Mouse (Mus musculus) Muller cell, postnatal 12 days (primary cell): Measurements from ENCODE around the gene Fpgs.

Source experiments
- DNase-seq: peaks from one replicate; pipeline ENCODE4 v3.0.0-alpha.2; 2015; ENCODE audit errors: inconsistent ontology term

Gene Fpgs

DNA sequence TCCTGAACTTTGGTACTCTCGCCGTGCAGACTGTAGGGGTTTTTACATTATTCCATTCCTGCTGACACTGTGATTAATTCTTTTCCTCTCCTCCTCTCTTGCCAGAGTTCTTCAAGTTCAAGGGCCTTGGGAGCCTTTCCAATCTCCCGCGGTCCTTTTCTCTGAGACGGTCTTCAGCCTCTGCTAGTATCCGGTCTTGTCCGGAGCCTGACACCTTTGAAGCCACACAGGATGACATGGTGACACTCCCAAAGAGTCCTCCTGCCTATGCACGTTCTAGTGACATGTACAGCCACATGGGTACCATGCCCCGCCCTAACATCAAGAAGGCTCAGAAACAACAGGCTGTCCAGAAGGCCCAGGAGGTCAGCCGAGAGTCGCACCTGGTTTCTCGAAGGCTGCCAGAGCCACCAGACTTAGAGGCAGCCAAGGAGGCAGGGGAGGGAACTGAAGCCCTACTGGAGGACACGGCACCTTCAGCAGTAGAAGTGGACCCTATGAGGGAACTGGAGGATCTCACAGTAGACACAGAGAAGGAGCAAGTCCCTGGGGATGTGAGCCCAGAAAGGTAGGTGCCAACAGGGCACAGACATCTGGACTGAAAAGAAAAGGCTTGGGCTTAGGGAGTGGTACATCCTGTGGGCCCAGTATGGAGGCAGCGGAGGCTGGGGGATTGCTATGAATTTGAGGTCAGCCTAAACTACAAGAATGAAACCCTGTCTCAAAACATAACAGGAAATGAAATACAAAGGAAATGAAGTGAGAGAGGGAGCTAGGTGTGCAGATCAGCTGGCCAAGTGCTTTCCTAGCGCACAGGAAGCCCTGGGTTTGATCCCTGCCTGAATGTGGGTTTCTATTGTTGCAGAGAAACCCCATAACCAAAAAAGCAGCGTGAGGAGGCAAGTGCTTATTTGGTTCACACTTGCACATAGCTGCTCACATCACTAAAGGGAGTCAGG is 21.2 kb upstream of the Fpgs start:
- no peak for DNase-seq

DNA sequence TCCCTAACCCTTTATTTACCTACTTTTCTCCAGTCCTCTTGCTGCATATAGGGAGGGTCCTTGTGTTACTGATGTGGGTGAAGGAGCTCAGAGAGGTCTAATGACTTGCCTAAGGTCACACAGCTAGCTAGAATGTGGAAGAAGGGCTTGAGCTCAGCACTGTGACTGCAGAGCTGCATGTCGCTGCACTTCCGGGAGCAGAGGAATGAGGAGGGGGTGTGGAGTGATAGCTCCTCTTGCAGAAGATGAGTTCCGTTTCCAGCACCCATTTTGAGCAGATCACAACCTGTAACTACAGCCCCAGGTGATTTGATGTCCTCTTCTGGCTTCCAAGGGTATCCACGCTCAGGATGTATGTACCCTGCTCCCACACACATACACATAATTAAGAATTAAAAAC is 20.2 kb upstream of the Fpgs start:
- no peak for DNase-seq

DNA sequence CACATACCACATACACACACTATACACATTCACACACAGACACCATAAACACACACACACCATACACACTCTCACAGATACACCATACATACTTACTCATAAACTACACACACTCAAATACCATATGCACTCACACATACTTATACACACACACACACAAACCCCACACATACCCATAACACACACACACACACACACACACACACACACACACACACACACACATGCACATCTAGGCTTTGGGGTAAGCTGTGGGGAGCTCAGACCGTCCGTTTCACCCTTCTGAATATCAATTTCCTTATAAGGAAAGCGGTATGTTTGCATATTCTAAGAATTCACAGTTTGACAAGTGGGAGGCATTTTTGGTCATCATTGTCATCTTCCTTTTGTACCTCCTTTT is 18.6 kb upstream of the Fpgs start:
- DNase-seq: no peak

GRCm38 (mm10) chr2:32722046-32722445 is 18.1 kb upstream of the Fpgs start:
- no peak for DNase-seq

DNA sequence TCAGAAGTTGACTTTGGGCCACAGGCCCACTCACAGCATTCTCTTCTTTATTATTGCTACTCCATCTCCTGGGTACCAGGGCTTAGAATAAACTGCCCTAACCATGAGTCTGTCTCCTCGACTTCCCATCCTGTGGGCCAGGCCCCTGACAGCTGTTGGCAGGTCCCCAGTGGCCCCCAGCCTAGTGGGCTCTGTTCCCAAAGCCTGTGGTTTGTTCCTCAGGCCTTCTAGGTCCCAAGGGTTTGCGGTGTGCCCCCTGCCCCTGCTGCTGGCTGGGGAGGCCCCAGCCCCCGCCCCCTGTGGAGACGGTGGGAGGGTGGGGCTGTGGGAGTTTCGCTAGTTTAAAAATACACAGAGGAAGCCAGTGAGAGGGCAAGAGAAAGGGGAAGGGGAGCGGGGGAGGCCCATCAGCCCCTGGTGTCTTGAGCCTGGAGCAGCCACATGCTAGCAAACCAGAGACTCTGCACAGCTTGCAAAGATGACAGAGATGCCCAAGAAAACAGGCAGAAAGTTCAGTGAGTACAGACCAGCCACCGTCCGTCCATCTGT is 16.8 kb upstream of the Fpgs start, which contains the start of gene Sh2d3c:
TSS of gene Sh2d3c (plus strand) at position 375 of the 549 bp plus-strand sequence.
- DNase-seq: peak; percentile 43

- DNase-seq: no peak
Observed at GRCm38 (mm10) chr2:32720053-32720452, 16.1 kb upstream of the Fpgs start.

DNA sequence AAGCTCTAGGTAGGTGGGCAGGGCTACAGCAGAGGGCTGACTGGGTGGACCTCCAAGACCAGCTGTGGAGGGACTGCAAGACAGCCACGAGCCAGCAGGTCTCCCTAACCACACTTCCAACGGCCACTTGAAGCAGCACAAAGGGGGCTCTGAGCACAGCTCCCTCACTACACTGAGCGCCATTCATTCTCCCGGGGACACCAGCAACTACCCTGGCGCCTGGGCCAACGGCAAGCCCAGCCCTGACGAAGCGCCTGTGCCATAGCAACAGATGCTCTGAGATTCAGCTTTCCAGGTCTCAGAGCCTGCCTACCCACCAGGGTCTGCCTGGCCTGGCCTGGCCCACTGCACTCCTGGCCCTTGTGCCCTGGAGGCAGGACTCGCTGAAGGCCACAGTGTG is 14.8 kb upstream of the Fpgs start:
- peak; percentile 57 for DNase-seq

DNA sequence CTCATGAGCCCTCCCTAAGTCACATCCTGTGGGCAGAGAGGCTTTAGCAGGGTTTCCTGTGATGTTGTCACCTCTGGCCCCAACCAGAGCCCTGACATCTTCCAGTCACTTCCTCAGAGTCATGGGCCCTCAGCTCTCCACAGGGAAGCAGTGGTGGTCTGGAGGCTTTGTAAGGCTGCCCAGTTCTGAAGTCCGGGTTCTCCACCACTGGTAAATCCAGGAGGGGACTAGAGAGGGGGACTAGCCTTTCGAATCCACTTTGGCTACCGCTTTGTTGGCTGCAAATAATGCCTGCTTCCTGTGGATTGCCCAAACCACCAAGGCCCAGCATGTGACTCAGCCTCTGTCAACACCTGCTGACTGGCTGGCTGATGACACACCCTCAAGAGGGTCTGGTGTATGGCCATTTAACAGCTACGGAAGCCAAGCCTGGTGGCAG is 11.1 kb upstream of the Fpgs start:
- DNase-seq: peak; percentile 58

DNA sequence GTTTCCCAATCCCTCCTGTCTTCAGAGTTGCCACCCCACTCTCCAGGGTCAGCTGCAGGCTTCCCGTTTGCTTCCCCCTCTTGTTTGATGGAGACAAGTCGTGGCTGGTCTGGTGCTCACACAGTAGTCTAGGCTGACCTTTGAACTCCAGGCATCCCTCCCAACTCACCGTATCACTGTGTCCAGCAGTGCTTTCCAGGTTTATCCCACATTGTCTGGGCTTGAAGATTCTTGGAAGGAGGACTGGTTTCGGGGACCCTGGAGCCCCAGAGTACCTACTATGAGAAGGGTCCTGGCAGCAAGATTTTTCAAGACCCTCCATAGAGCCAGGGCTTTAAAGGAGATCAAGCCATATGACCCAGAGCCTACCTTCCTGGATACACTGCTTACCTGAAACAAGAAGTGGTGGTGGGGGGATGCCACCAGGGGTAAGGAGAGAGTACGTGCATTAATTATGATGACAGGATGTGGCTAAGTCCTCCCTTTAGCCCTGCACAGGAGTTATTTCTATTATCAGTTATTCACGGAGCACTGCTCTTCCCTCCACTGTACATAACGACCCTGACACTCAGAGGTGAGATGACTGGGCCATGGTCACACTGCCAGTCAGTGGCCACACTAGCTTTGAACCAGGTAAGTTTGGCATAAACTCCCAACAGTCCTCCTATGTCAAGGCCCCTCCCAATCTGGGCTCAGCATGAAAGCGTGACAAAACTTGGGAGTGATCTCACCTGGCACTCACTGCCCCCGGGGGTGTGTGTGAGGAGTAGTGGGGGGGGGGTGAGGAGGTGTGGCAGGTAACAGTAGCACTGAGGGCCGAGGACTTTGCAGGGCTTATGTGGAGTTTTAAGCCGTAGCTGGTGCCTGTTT is 10.4 kb upstream of the Fpgs start:
- no peak for DNase-seq

DNA sequence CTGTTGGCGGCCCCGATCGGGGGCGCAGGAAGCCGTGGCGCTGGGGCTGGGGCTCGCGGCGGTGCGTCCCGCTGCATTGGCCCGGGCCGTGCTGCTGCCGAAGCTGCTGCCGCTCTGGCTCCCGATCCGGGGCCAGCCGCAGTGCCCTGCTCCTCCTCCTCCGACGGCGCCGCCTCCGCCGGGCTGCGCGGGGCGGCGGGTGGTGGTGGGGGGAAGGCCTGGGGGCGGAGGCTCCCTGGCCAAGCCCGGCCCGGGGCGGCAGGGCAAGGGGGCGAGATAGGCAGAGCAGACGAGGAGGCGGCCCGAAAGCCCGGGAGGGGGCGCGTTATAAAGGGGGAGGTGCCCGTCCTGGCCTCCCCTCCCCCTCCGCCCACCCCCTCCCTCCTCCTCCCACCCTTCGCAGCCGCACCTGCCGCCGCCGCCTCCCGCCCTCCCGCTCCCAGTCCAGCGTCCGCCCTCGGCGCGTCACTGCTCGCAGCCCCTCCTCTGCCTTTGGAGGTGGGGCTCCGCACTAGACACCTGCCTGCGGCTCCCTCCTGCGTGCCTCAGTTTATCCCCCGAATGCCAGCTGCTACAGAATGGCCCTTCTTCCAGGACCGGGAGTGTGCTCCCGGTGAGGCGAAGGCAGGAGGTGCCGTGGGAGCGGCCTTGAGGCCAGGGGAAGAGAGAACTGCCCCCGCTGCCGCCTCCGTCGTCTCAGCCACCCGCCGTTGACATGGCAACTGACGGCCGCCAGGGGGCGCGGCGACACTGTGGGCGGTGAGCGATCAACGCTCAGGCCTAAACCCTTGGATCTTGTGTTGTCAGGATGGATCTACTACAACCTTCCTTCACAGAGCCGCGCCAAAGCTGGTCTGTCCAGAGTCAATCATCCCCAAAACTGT is 9.2 kb upstream of the Fpgs start, which contains the start of gene Cdk9:
TSS of gene Cdk9 (minus strand) at position 143 of the 884 bp plus-strand sequence.
- peak; percentile 98 for DNase-seq

GRCm38 (mm10) chr2:32712586-32712933 is 8.6 kb upstream of the Fpgs start:
- peak; percentile 98 for DNase-seq

DNA sequence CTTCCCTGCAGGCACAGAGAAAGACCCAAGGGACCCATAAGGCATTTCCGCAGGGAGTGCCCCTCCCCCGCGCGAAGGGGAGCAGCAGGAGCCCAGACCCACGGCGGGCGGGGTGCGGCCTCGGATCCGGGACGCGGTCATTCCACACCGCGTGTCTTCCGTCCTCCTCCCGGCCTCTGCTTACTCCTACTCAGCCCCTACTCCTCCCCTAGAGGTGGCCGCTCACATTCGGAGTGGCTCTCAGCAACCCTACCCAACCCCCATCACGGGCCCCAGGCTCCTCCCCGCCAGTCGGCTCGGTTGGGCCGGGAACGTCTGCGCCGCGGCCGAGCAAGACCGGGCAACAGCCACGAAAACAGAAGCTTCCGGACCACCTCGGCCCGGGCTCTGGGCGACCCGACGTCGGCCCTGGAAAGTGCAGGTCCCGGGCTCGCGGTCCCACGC is 8.2 kb upstream of the Fpgs start:
- peak; percentile 82 for DNase-seq

- DNase-seq: no peak
Observed at GRCm38 (mm10) chr2:32711301-32712056, 7.5 kb upstream of the Fpgs start.

- DNase-seq: no peak
Observed at GRCm38 (mm10) chr2:32710425-32710824, 6.5 kb upstream of the Fpgs start.

DNA sequence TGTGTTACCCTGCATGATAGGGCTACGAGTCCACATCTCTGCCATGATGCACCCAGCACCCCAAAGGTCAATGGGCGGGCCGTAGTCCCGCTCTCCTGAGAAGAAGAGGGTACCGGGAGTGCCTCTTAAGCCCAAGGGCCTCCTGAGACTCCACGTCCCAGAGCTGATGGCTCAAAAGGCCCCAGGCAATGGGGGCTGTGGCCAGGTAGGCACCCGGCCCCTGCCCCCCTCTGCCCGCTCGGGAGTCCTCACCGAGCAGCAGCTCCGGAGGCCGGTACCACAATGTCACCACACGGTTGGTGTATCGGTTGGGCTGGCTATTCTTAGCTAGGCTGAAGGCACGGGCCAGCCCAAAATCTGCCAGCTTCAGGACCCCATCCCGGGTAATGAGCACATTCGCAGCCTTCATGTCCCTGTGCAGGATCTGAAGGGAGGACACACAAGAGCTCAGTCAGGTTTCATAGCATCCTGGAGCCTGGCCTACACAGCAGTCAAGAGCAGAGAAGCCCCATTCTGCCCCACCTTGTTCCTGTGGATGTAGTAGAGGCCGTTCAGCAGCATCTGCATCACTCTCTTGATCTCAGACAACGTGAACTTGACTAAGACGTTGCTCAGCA is 5.7 kb upstream of the Fpgs start:
- no peak for DNase-seq

GRCm38 (mm10) chr2:32708643-32709042 is 4.7 kb upstream of the Fpgs start:
- DNase-seq: peak; percentile 50

- no peak for DNase-seq
Observed at GRCm38 (mm10) chr2:32706971-32707370, 3.0 kb upstream of the Fpgs start.

DNA sequence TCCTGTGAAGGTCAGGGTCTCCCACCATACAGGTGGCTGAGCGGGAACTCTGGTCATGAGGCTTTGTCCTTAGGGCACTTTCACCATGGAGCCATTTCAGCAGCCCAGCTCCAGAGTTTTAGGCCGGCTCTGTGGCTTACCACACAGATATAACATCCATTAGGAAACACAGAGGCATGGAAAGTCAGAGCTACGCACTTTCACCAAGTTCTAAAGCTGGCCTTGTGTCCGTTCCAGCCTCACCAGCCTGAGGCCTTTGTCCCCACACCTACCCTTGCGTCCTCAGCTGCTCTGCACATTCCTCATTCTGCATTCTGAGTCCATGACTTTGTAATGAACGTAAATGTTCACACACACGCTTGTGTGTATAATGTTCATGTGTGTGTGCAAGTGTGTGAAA is 1.1 kb upstream of the Fpgs start:
- DNase-seq: no peak

GRCm38 (mm10) chr2:32703046-32703445 is 899 bp downstream of the Fpgs start:
- DNase-seq: no peak
